Mouse (Mus musculus) stomach, embryonic 14.5 days (tissue): ENCODE measurements around the gene Cobll1. TPM values are rescaled to one million over a fixed set of nuclear protein-coding genes. Genes with fewer than 3 reads are reported as not detected.

Source experiments
- ATAC-seq: fragments of 200-750 bp; cut with Nextera tagmentation; 2 replicates; pipeline ENCODE4 v1.8.0; 2017; ENCODE audit warnings: low read depth, moderate TSS enrichment; ENCODE audit not compliant: insufficient number of reproducible peaks, insufficient read depth, low FRiP score
- H3K27ac ChIP-seq: fragments of 300-500 bp; sonication (generic); 2 replicates; pipeline ENCODE4 v1.5.1; 2014; ENCODE audit warnings: mild to moderate bottlenecking, low read length, moderate library complexity, mixed read lengths
- H3K27me3 ChIP-seq: fragments of 300-500 bp; sonication (generic); 2 replicates; pipeline ENCODE4 v1.6.1; 2014; ENCODE audit warnings: low read length, control low read depth, mixed read lengths; ENCODE audit not compliant: control insufficient read depth, insufficient read depth
- H3K36me3 ChIP-seq: fragments of 300-500 bp; sonication (generic); 2 replicates; pipeline ENCODE4 v1.6.1; 2014; ENCODE audit warnings: mild to moderate bottlenecking, control low read depth, low read length, moderate library complexity, mixed read lengths; ENCODE audit not compliant: control insufficient read depth, insufficient read depth
- H3K4me1 ChIP-seq: fragments of 300-500 bp; sonication (generic); 2 replicates; pipeline ENCODE4 v1.6.1; 2014; ENCODE audit warnings: low read length, control low read depth, mixed read lengths; ENCODE audit not compliant: control insufficient read depth, insufficient read depth
- H3K4me2 ChIP-seq: fragments of 300-500 bp; sonication (generic); replicated peaks from 2 replicates; pipeline ENCODE4 v1.6.1; 2014; ENCODE audit warnings: low read depth, low read length, control low read depth
- H3K4me3 ChIP-seq: fragments of 300-500 bp; sonication (generic); 2 replicates; pipeline ENCODE4 v1.5.1; 2014; ENCODE audit warnings: low read depth, low read length, control low read depth
- H3K9ac ChIP-seq: fragments of 300-500 bp; sonication (generic); replicated peaks from 2 replicates; pipeline ENCODE4 v1.6.1; 2014; ENCODE audit warnings: low read depth, mild to moderate bottlenecking, control low read depth, low read length, moderate library complexity, mixed read lengths
- H3K9me3 ChIP-seq: fragments of 300-500 bp; sonication (generic); 2 replicates; pipeline ENCODE4 v1.6.1; 2016; ENCODE audit warnings: low read depth, low read length, control low read depth; ENCODE audit not compliant: control insufficient read depth
- WGBS: fragments of 180-500 bp; shearing (Covaris S2); extraction: QIAGEN DNeasy Blood & Tissue Kit; methylation state at CpG from one replicate; pipeline ENCODE4 v1.1.7; 2014; 5-methylcytosine and 5-hydroxymethylcytosine counted together
- polyA plus RNA-seq: library from polyadenylated mRNA; unstranded; fragments of >200 nt; fragmentation: Nextera tagmentation; extraction: Ambion mirVana; gene quantifications from 2 replicates; pipeline ENCODE4 v1.2.1, GENCODE M21; 2014

The Cobll1 gene
- polyA plus RNA-seq, 1 experiment from 2014 or later, result 17.2 TPM

DNA sequence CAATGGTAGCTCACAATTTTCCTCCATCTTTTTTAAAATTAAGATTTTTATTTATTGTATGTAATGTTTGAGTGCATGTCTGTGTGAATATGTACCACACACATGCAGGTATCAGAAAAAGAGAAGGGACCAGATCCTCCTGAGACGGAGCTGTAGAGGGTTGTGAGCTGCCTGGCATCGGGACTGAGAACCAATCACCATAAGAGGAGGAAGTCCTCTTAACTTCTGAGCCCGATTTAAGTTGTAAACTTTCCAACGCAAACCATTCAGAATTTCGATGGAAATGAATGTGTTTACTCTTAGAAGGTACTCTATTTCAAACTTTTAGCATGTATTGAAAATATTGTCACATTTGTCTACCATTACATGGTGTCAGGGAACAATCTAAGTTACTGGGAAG lies 68.9 kb downstream of the Cobll1 start:
- no peak overlapping the region for H3K4me3 ChIP-seq
- no peak overlapping the region for H3K27ac ChIP-seq
- ATAC-seq, result no peak
- H3K9me3 ChIP-seq, result no peaks in the 10 kb centered on the region
- no peaks in the 10 kb centered on the region for H3K4me1 ChIP-seq
- H3K4me2 ChIP-seq, result no peak overlapping the region; the same call in 1 of the 2 replicates
- 79% methylated on average over 5 of the region's 5 CpGs for WGBS
- no peak overlapping the region for H3K9ac ChIP-seq
- H3K27me3 ChIP-seq, result no peaks in the 10 kb centered on the region
- H3K36me3 ChIP-seq, result no peaks in the 10 kb centered on the region

DNA sequence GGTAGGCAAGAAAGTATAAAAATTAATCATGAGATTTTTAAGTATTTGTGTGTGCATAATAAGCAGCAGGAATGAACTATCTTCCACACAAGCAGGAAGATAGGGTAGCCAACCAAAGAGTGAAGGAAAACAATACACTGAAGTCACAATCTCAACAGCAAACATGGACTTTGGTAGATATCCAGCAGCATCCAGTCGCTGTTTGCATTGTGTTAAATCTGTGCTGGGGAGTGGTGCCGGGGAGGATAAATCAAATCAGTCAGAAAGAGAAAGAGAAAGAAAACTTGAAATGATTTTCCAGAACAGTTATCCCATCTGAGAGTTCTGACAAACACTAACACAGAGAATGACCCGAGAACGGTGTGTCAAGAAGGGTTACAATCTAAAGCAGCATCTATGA lies 75.2 kb downstream of the Cobll1 start:
- Histone ChIP-seq H3K27ac (no peak overlapping the region), H3K27me3 (no peaks in the 10 kb centered on the region), H3K9ac (no peak overlapping the region), H3K4me2 (no peak overlapping the region), H3K4me1 (no peaks in the 10 kb centered on the region), H3K4me3 (no peak overlapping the region), H3K9me3 (no peaks in the 10 kb centered on the region), H3K36me3 (no peaks in the 10 kb centered on the region)
- ATAC-seq, result no peak
- 55% methylated on average over 4 of the region's 4 CpGs for WGBS

DNA sequence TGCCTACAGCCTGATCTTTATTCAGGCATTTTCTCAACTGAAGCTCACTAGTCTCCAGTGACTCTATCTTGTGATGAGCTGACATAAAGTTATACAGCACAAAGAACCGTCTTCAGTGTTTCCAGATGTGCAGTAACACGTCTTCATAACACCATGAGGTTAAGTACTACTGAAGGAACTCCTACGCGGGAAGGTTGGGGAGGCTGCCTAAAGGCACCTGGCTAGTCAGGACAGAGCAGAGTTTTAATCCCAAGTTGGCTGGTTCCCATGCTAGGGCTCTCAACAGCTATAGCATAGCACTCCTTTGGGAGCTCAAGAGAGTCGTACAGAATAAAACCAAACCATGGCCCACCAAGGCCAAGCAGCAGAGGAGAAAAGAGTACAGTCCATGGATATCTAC lies 76.6 kb downstream of the Cobll1 start:
- WGBS, result 88% methylated on average over 5 of the region's 5 CpGs
- no peak overlapping the region for H3K9ac ChIP-seq

DNA sequence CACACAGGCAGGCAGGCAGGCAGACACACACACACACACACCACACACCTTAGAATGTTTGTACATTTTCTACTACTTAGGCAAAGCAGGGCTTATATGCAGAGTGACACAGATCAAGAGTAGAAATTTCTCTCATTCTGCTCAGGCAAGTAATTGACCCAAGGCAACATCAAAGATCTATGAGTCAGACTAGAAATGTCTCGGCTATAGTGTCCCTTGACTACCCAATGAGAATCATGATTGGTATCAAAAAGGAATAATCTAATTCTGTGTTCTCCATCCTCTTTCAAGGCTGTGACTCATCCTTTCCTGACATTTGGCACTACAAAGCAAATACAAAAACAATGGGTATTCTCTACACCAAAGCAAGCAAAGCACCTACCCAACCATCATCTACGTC lies 77.5 kb downstream of the Cobll1 start:
- no peak overlapping the region for H3K9ac ChIP-seq
- H3K27me3 ChIP-seq, result no peaks in the 10 kb centered on the region
- H3K4me1 ChIP-seq, result 0 out of 2 replicates have a peak, but pooled peaks cover 3% of the 10 kb centered on the region
- H3K4me2 ChIP-seq, result no peak overlapping the region
- ATAC-seq, result no peak
- WGBS, result 91% methylated on average over 2 of the region's 2 CpGs
- H3K4me3 ChIP-seq, result no peak overlapping the region
- no peak overlapping the region for H3K27ac ChIP-seq
- H3K9me3 ChIP-seq, result no peaks in the 10 kb centered on the region
- H3K36me3 ChIP-seq, result no peaks in the 10 kb centered on the region

More for the DNA sequence above, 76.6 kb downstream of the Cobll1 start:
- H3K4me1 ChIP-seq, result 0 out of 2 replicates have a peak, but pooled peaks cover 3% of the 10 kb centered on the region
- H3K36me3 ChIP-seq, result no peaks in the 10 kb centered on the region
- no peak overlapping the region for H3K27ac ChIP-seq
- no peaks in the 10 kb centered on the region for H3K27me3 ChIP-seq
- ATAC-seq, result no peak
- H3K4me2 ChIP-seq, result no peak overlapping the region
- H3K9me3 ChIP-seq, result no peaks in the 10 kb centered on the region
- H3K4me3 ChIP-seq, result no peak overlapping the region

DNA sequence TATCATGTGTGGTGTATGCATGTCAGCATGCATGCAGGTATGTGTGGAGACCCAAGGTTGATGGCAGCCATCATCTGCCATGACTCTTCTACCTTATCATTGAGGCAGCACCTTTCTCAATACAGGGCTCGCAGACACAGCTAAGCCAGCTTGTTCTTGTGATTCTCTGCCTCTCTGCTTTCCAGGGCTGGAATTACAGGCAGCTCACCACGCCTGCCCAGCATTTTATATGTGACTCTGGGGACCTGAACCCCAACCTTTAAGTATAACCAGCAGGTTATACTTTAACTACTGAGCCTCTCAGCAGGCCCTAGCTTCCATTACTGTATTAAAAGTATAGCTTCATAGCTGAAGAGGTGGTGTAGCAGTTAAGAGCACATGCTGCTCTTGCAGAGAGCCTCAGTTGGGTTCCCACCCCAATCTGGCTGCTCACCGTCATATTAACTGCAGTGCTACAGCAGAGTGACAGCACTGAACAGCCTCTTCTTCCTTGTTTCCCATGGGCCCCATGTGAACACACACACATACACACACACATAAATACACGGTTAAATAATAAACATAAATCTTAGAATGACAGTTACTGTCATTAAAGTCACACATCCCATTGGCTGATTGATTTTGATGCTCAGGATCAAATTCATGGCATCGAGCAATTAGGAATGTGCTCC lies 81.1 kb downstream of the Cobll1 start:
- Histone ChIP-seq H3K4me1 (0 out of 2 replicates have a peak, but pooled peaks cover 3% of the 10 kb centered on the region), H3K4me3 (no peak overlapping the region), H3K9ac (no peak overlapping the region), H3K9me3 (no peaks in the 10 kb centered on the region), H3K27ac (no peak overlapping the region), H3K36me3 (no peaks in the 10 kb centered on the region), H3K27me3 (no peaks in the 10 kb centered on the region), H3K4me2 (no peak overlapping the region)
- ATAC-seq, result no peak
- 70% methylated on average over 5 of the region's 5 CpGs for WGBS

DNA sequence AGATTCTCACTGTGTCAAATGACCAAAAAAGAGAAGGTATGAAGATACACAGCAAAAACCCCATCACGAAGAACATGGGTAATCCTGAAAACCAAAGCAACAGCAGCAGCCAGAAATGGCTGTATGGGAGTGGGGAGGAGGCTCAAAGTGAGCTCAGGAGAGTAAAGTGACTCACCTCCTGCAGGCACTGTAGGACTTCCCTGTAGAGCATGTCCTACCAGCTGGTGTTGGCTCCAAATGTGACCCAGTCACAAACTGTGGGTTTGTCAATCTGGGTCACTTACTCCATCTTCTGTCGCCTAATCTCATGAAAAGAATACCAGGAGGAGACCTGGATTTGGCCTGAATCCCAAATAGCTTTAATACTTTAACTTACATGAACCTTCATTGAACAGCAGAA lies 81.9 kb downstream of the Cobll1 start:
- WGBS, result 83% methylated on average over 2 of the region's 2 CpGs
- ATAC-seq, result no peak
- Histone ChIP-seq H3K4me3 (no peak overlapping the region), H3K27ac (no peak overlapping the region), H3K4me2 (no peak overlapping the region), H3K4me1 (0 out of 2 replicates have a peak, but pooled peaks cover 3% of the 10 kb centered on the region), H3K36me3 (no peaks in the 10 kb centered on the region), H3K9me3 (no peaks in the 10 kb centered on the region), H3K27me3 (no peaks in the 10 kb centered on the region), H3K9ac (no peak overlapping the region)

DNA sequence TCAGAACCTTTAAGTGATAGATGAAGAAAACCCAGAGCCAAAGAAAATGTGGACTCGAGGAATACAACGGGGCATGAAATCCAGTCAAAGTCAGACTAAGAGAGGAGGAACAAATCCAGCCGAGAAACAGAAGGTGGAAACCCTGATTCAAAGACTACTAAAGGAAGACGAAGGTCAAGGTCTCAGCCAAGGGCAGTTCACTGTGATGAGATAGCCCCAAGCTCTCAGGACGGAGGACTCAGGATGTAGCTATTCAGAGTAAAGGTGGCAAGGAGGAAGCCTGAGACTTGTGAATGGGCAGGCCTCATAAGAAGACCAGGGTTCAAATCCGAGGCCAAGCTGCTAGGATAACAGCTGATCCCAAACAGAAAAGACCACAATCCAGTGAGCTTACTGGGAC lies 90.3 kb downstream of the Cobll1 start:
- Histone ChIP-seq H3K9me3 (no peaks in the 10 kb centered on the region), H3K36me3 (no peaks in the 10 kb centered on the region), H3K9ac (no peak overlapping the region), H3K27ac (no peak overlapping the region), H3K4me3 (no peak overlapping the region), H3K4me2 (no peak overlapping the region), H3K4me1 (no peaks in the 10 kb centered on the region), H3K27me3 (no peaks in the 10 kb centered on the region)
- no peak for ATAC-seq
- WGBS, result 90% methylated on average over 6 of the region's 6 CpGs

DNA sequence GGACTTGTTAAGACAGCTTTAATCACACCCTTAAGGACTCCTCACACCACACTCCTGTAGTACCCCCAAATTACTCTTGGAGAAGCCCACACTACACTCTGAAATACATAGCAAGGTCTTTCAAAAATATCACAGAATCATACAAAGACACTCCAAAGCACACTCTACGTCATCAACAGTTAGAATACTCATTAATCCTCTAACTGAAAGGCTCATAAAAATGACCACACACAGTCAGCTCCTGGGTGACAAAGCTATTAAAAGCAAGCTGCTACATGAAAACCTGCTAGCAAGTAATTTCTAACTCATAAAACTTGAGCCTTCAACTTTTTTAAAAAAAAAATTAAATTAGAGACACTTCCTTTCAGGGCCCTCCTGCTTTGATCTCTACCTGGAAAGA lies 91.8 kb downstream of the Cobll1 start:
- Histone ChIP-seq H3K9me3 (peaks cover 2% of the 10 kb centered on the region; the same call in 1 of the 2 replicates), H3K4me2 (no peak overlapping the region), H3K36me3 (no peaks in the 10 kb centered on the region), H3K4me1 (no peaks in the 10 kb centered on the region), H3K27ac (no peak overlapping the region), H3K27me3 (no peaks in the 10 kb centered on the region), H3K4me3 (no peak overlapping the region), H3K9ac (no peak overlapping the region)
- WGBS, result 56% methylated on average over 1 of the region's 1 CpGs
- ATAC-seq, result no peak
